8 mouse cellular contexts compared by ENCODE assay signal in the genomic region with DNA sequence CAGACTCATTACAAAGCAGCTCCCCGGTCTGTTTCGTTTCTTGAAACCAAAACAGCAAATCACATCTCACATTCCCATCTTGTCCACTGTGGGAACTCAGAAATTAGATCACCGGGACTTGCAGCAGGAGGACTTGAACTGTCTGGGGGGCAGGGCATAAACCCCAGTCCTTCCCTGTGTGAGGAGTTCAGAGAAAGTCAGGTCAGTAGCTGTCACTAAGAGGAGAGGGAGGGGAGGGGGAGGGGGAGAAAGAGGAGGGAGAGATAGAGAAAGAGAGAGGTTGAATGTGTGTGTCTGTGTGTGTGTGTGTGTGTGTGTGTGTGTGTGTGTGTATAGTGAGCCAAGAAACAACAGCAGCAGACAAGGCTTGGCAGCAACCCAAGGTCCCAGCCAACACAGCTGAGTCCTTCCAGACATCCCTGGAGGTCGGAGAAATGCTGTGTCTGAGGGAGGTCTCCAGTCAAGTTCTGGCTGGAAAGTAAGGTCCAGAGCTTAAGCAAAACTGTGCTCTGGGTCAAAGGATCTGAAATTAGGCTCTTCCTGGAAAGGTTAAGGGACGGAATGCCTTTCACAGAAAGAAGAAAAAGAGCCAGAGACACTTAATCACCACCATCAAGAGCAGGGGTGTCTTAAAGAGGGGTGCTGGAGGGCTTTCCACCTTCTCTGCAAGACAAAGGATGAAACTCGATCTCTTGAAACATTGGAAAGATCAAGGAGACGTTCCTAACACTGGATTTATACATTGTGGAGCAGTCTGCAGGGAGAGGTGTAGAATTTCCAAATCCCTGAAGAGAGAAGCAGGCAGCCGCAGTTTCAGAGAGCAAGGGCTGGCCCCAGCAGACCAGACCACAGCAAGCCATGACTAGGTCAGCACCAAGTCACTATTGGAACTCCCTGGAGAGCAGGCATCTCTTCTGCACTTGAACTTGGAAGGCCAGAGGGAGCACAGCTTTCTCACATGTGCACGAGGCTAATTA. TPM values are rescaled to one million over a fixed set of nuclear protein-coding genes. Genes with fewer than 3 reads are reported as not detected.
DNase-seq lines count a peak whose midpoint lies in the region; ATAC-seq lines count a peak whose summit lies in the region.

No protein-coding gene starts in this region.

- ATAC-seq in forebrain, embryonic 14.5 days, result peak; percentile 85
- ATAC-seq in limb, embryonic 12.5 days (ENCODE audit: insufficient number of reproducible peaks, insufficient read depth, low FRiP score, low TSS enrichment, low read depth), result peak; percentile 86
- peak; percentile 83 for ATAC-seq in neural tube, embryonic 13.5 days (ENCODE audit: low read depth)

- no peaks in the 10 kb centered on the region for H3K9me3 ChIP-seq in forebrain, embryonic 14.5 days (replicated peaks; ENCODE audit: control insufficient read depth, low read length)
- no peaks in the 10 kb centered on the region for H3K9me3 ChIP-seq in limb, embryonic 12.5 days
- no peaks in the 10 kb centered on the region for H3K9me3 ChIP-seq in neural tube, embryonic 13.5 days

- WGBS in forebrain, embryonic 14.5 days, result 17% methylated on average over 9 of the region's 9 CpGs
- 7% methylated on average over 9 of the region's 9 CpGs for WGBS in limb, embryonic 12.5 days
- WGBS in neural tube, embryonic 13.5 days, result 24% methylated on average over 9 of the region's 9 CpGs

- no peak overlapping the region for H3K9ac ChIP-seq in forebrain, embryonic 14.5 days (ENCODE audit: low read length)
- H3K9ac ChIP-seq in limb, embryonic 12.5 days (replicated peaks), result no peak overlapping the region
- H3K9ac ChIP-seq in neural tube, embryonic 13.5 days, result no peak overlapping the region

- DNase-seq in 3134 (ENCODE audit: extremely low read depth, insufficient read length, low spot score), result peak; percentile 52
- peak; percentile 43 to 49 for DNase-seq in adrenal gland, adult 18-20 months (ENCODE audit: low spot score in 2 of 2)
- peak; percentile 87 for DNase-seq in forebrain, embryonic 14.5 days (ENCODE audit: low spot score)
- peak; percentile 89 for DNase-seq in heart, postnatal 4 days
- DNase-seq in spleen, postnatal 10 days (ENCODE audit: low spot score in 2 of 2), result no peak
- DNase-seq in left cerebral cortex, adult 9 months (ENCODE audit: low spot score in 2 of 2), result no peak

- no peaks in the 10 kb centered on the region for H3K27me3 ChIP-seq in forebrain, embryonic 14.5 days (replicated peaks; ENCODE audit: control insufficient read depth, insufficient read depth, low read length)
- H3K27me3 ChIP-seq in limb, embryonic 12.5 days, result no peaks in the 10 kb centered on the region
- no peaks in the 10 kb centered on the region for H3K27me3 ChIP-seq in neural tube, embryonic 13.5 days

- no peaks in the 10 kb centered on the region for H3K36me3 ChIP-seq in forebrain, embryonic 14.5 days (ENCODE audit: control insufficient read depth, insufficient read depth, low read length)
- H3K36me3 ChIP-seq in limb, embryonic 12.5 days, result no peaks in the 10 kb centered on the region
- no peaks in the 10 kb centered on the region for H3K36me3 ChIP-seq in neural tube, embryonic 13.5 days

- H3K4me1 ChIP-seq in forebrain, embryonic 14.5 days (ENCODE audit: control insufficient read depth, insufficient read depth, low read length), result peaks cover 17% of the 10 kb centered on the region; the same call in 1 of the 2 replicates
- H3K4me1 ChIP-seq in limb, embryonic 12.5 days (replicated peaks), result peaks cover 33% of the 10 kb centered on the region
- peaks cover 19% of the 10 kb centered on the region for H3K4me1 ChIP-seq in neural tube, embryonic 13.5 days (replicated peaks)

- H3K4me2 ChIP-seq in forebrain, embryonic 14.5 days (ENCODE audit: low read length), result no peak overlapping the region
- H3K4me2 ChIP-seq in limb, embryonic 12.5 days, result peak overlapping the region; percentile 33
- no peak overlapping the region for H3K4me2 ChIP-seq in neural tube, embryonic 13.5 days

- H3K4me3 ChIP-seq in forebrain, embryonic 14.5 days (ENCODE audit: low read depth, low read length), result no peak overlapping the region
- H3K4me3 ChIP-seq in limb, embryonic 12.5 days (replicated peaks), result no peak overlapping the region
- no peak overlapping the region for H3K4me3 ChIP-seq in neural tube, embryonic 13.5 days

- H3K27ac ChIP-seq in forebrain, embryonic 14.5 days (ENCODE audit: low read depth, low read length), result peak overlapping the region; percentile 6; the same call in 1 of the 2 replicates
- peak overlapping the region; percentile 90 for H3K27ac ChIP-seq in limb, embryonic 12.5 days
- H3K27ac ChIP-seq in neural tube, embryonic 13.5 days (replicated peaks), result peak overlapping the region; percentile 71

RNA-seq across cellular contexts. Expression of gene Bach2, which starts 42.4 kb away (rescaled TPM):
- total RNA-seq in adrenal gland, adult 18-20 months (2021), result 1 to 10 TPM; 1.9 to 2.8 TPM
- polyA plus RNA-seq in forebrain, embryonic 14.5 days (2014; fragmentation: Nextera tagmentation; extraction: Ambion mirVana), result 21.9 and 26.0 TPM in 2 replicates
- total RNA-seq in heart, postnatal 4 days (2021), result 10 to 100 TPM; 23.9 to 24.5 TPM
- polyA plus RNA-seq in limb, embryonic 12.5 days (2016; fragmentation: Nextera tagmentation; extraction: Ambion mirVana), result 13.3 and 14.5 TPM in 2 replicates
- 31.5 and 37.7 TPM in 2 replicates for polyA plus RNA-seq in neural tube, embryonic 13.5 days (2015; fragmentation: Nextera tagmentation; extraction: Ambion mirVana)

Comparison
In these comparisons a context has a peak if more than half of its experiments do, and no peak if none do; other contexts are left out.
1. DNase-seq: peak in 3134 (single experiment), adrenal gland, adult 18-20 months (2 of 2), forebrain, embryonic 14.5 days (single experiment) and heart, postnatal 4 days (single experiment); none in spleen, postnatal 10 days (0 of 2) and left cerebral cortex, adult 9 months (0 of 2).
2. H3K27ac ChIP-seq: peak in every context shown above with its lines; median percentile 90 in limb, embryonic 12.5 days; 71 in neural tube, embryonic 13.5 days; 6 in forebrain, embryonic 14.5 days.
3. Peak in every context shown above with its lines, with median percentiles within 50 percentile points of each other: ATAC-seq.